Mouse (Mus musculus) frontal cortex, postnatal 14 days (tissue): ENCODE data around the gene Naa50.
A peak's percentile ranks its signal among the peaks of the same experiment; 100 is the strongest.

Experiments used
- DNase-seq, 2 experiments: peaks; one replicate each; pipeline ENCODE4 v3.0.0; 2022; ENCODE audit warnings: low spot score in 2 of 2

The Naa50 gene

DNA sequence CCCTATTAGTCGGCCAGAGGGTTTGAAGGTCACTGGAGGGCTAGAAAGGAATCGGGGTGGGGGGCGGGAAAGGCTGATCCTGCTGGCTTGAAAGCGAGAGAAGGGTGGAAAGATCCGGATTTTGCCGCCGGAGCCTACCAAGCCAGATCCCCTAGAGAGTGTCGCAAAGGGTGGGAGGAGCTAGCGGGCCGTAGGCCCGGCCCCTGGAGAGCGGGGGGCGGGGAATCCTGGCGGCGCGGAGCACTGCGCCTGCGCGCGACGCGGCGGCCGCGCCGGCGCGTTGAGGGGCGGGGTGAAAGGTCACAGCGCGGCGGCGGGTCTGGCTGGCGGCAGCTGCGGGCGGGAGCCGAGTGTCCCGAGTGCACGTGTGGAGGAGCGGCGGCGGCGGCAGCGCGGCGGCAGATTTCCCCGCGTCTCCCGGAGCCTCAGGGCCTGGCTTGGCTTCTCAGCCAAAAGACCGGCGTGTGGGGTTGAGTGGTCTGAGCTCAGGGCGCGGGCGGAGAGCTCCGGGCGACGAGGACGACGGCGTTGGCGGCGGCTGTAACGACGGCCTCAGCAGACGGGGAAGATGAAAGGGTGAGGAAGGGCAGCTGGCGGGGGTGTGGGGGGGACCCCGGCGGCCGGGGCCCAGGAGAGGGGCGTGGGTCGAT, at the start of gene Naa50, which contains the start of gene Atp6v1a:
Gene Naa50, plus strand, starts transcription at position 295 of the 650 bp plus-strand sequence.
Gene Atp6v1a, minus strand, starts transcription at position 170 of the 650 bp plus-strand sequence.
- DNase-seq, result peak; percentile 86 to 89

DNA sequence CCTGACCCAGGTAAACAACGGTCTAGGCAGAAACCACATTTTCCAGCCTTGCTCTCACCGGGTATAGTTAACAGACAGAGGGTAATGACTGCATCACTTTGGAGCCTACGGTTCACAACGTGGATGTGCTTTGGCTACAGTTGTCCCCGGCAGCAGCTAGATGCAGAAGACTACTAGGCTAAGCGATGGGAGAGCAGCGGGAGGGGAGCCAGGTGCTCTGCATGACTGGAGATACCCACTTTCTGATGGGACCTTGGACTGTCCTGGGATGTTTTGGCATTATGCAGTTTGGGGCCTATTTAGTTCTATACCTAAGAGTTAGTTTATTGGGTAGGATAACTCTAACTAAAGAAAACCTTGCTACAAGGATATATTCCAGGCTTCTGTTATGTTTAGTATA, 40.3 kb upstream of the Naa50 start:
- no peak for DNase-seq

DNA sequence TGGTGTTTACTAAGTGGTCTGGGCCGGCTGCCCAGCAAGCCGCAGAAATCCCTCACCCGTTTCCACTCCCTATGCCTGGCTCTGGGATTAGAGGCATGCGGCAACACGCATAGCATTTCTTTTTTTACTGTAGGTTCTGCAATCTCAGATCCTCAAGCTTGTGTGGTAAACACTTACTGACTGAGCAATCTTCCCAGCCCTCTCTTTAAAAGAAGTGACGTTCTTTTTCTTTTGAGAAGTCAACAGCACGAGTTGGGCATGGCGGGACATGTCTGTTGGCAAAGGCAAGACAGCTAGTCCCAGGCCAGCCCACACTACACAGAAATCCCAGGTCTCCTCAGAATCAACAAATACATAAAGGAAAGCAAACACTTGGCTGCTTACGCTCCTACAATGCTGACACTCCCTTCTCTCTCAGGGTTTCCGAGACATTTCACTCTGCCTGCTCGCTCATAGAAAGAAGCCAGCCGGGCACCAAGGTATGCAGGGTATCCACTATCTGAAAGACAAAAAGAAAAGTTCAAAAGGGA, 38.4 kb upstream of the Naa50 start:
- no peak for DNase-seq

DNA sequence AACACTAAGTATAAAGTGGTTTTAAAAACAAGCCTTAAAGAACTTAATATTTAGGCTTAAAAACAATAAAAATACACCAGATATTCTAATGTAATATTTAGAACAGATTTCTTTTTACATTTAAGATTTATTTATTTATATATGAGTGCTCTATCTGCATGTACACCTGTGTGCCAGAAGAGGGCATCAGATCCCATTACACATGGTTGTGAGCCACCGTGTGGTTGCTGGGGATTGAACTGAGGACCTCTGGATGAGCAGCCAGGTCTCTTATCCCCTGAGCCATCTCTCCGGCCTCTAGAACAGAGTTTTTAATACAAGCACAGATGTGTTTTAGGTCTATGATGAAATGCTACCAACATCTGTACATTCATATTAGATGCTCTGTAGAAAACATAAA, 36.7 kb upstream of the Naa50 start:
- DNase-seq, result no peak

DNA sequence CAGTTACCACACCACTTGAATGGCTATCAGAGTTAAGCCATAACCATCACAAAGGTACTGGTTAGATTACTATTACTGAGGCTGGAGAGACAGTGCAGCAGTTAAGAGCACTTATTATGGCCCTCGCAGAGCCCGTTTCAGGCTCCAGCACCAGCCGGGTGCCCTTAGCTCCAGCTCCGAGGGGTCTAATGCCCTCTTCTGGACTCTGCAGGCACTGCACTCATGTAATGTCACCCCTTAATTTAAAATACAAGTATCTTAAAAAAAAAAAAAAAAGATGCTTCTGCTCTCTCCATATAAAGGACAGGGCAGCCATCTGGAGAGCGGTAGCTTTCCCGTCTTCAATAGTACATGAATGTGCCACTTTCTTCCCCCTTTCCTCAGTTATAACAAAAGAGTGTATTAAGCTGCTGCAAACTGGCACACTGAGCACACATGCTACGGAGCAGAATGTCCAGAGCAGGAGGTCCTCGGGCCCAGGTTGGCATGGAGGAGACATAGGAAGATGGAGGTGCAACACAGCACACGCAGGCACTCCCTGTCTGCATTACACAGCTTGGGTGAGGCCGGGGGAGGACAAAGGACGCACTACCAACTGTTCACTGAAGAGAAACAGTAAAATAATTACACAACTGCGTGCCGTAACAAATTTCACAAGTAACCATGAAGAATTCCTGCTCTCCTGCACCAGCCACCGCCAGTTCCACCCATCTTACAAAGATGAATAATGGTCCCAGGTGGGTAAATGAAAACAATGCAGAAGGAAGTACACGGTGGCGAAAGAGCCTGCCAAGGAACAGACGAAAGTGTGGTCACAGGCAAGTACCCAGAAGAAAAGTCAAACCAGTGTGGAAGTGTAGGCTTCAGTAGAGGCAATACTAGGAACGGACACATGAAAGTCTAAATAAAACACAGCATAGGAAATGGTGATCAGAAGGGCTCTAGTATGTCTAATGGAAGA, 35.5 kb upstream of the Naa50 start:
- no peak for DNase-seq

DNA sequence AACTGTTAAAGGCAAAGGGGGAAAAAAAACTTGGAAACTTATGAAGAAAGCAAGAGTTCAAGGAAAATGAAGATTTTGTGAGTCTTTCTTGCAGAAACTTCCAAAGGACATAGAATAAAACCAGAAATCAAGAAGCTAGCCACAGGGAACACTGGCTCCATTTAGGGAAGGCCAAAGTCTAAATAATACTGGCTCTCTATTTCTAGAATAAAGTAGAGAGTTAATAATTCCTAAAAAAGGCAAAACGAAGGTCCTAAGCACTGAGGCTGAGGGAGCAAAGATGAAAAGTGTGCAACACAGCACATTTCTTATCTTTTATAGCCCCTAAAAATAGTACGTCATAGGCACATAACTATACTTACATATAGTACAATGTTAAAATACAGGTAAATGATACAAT, 34.4 kb upstream of the Naa50 start:
- DNase-seq, result no peak

DNA sequence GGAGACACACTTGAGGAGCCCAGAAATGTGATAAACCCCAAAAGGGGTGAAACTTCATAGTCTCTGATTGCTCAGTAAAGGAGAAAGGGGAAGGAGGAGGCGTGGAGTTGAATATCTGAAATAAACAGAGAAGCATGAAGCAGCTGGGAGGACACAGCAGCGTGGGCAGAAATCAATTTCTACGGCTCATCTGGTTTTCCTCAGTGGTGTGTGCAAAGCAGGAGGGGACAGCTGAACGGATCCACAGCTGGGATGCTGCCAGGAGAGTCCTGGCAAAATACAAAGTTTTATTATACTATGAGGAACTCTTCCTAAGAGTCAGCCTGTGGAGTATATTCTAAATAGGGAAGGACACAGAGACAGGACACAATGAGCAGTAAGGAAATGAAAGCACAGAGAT, 30.6 kb upstream of the Naa50 start:
- no peak for DNase-seq

DNA sequence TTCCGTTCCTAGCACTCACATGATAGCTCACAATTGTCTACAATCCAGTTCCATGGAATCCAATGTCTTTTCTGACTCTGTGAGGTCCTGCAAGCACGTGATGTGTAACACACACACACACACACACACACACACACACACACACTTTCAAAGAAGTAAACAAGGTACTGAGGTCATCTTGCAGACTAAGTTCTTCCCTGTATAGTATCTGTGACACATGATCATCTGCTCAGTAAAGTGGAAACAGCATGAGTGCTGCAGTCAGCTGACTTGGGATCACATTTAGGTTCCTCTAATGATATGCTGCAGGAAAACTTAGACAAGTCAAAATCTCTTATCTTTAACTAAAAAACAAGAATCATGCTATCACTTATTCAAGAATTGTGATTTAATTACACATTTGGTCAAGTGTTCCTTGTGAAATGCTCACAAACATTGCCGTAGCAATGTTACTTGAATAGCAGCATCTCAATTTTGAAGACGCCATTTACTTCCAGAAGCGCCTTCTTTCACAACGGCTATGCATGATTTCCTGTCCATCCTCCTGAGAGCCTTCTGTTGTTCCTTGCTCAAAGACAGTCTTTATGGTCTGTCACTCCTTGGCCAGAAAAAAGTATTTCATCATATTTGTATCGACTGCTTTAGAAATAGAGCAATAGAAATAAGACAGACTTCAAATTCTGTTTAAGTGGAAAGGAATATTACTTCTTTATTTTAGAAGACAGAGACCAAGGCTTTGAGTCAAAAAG, 19.7 kb upstream of the Naa50 start:
- no peak for DNase-seq

DNA sequence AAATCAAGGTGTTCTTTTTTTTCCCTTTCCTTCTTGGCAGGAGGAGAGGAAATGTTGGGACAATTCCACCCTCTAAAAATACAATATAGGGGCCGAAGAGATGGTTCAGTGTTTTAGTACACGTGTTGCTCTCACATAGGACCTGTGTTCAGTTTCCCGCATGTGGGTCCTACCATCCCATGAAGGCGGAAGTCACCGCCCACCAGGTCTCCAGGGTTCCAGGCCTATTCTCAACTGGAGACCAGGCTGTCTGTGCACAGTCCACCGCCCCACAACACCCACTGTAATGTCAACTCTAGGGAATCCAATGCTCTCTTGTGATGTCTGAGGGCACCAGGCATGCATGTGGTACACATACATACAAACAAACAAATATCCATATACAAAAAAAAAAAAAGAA, 17.5 kb upstream of the Naa50 start:
- DNase-seq, result no peak

DNA sequence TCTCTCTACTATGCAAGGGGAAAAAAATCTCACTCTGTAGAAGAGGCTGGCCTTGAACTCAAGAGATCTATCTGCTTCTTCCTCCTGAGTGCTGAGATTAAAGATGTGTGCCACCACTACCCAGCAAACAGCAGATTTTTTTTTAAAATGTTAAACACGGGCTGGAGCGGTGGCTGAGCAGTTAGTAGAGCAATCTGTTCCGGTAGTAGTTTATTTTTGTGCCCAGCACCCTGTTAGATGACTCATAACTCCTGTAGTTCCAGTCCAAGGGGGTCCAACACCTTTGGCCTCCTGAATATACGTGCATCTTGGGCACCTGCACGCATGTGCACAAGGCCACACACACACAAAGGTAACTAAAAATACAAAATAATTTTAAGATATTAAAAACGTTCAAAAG, 17.1 kb upstream of the Naa50 start:
- no peak for DNase-seq

DNA sequence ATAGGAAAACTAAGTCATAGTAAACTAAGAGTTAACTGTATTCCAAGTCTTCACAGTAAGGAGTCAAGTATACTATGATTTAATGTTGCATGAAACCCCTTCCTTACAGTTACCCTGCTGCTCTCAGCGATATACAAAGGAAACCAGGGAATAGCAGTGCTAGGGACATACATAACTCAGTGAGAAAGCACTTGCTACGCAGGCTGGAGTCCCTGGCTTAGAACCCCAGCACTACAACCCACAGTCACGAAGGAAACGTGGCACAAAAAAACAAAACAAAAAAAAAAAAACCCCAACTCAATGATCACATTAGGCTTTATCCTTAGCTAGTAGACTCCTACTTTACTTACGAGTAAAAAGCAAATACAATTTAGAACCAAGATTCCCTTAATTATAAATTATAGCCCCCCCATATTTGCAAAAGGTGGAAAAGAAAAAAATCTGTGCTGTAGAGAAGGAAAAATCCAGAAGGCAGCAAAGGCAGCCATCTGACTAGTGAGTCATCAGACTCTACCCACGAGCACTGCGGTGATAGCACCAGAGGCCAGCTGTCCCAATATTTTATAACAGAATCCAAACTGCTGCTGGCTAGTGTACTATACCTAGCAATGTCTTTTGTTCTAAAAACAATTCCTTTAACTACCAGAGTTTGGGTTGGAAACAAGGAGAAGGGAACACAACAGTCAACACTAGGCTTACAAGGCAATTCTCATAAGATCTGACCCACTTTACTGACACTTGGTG, 16.5 kb upstream of the Naa50 start:
- no peak for DNase-seq

DNA sequence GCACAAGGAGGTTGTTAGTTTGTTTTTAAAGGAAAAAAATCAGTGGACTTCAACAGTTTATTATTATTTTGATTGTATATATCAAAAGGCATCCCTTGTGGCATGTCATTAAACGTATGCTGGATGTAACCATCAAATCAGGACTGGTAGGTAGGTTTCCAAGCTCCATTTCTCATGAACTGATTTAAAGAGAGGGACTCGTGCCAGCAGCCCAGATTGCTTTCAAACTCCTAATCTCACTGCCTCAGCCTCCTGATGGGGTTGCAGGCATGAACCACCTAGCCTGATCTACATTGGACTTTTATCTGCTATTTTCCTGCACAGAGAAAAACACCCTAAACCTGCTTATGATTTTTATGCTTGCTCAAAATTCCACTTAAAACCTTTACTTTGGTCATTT, 15.8 kb upstream of the Naa50 start:
- no peak for DNase-seq

DNA sequence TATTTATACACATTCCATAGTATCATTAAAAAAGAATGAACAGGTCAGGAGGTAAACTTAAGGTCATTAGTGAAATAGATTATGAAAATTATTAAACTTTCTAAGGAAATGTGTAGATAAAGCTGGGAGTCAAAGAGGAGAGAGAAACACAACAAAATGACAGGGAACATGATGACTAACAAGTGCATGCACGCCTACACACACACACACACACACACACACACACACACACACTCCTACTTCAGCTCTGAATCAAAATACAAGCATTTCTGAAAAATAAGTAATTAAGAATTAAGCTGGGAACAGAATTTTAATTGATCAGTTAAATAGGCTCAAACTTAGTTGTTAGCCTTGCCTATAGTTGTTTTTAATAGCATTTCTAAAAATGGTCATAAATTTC, 14.9 kb upstream of the Naa50 start:
- DNase-seq, result no peak

DNA sequence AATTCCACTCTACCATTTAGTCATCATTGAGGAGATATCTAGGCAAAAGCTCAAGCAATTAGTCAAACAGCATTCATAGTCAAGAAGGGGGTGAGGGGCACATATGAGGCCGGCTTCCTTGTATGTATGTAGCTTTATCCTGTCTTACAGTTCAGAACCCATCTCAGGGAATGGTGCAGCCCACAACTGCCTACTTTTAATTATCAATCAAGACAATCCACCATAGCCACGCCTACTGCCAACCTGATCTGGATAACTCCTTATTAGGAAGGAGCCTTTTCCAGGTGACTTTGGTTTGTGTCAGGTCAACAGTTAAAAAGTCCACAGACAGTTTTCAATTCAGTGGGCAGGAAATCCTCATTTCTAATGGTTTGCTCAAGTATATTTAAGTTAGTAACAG, 14.2 kb upstream of the Naa50 start:
- DNase-seq, result no peak

DNA sequence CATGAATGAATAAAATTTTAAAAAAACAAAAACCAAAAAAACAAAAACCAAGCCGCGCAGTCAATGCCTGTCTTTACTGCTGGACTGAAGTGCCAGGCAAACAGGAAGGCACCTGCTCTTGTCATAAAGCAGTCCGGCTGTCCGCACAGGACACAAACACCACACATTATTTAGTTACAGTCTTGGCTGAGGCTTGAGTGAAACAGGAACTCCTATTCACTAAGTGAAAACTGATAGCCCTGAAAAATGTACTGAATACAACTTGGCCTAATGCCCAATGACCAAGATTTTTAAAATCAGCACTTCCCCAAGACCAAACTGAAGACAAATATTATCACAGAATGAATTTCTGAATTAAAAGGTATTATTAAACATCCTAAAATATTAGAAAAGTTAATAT, 13.2 kb upstream of the Naa50 start:
- no peak for DNase-seq

DNA sequence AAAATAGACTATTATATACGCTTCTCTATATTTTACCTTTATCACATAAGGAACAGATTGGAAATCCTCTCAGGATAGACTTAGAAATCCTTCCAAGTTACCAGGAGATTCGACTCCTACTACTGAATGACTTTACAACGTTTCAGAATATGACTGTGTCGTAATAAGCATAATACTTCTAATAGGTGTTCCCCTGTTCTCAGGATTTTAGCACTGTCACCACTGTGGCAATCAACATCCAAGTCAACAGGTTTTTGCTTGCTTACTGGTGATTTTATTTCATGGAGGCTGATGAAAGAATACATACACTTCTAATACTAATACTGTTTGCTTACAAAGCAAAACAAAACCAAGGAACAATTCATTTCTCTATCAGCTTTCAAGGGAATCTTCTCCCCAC, 7.3 kb upstream of the Naa50 start:
- DNase-seq, result no peak

DNA sequence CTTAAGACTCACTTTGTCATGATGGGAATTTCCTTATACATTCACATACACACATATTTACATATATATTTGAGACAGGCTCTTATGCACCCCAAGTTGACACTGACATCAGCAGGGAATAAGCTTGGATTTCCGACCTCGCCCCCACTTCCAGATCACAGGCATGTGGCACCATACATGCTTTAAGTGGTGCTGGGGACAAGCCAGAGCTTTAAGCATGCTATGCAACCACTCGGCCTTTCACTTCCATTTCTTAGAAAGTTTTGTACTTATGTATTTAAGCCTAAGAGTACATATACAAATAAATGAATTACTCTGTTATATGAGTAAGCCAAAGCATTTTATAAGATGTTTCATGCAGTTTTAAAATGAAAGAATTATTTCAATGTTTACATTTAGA, 6.4 kb upstream of the Naa50 start:
- DNase-seq, result no peak

DNA sequence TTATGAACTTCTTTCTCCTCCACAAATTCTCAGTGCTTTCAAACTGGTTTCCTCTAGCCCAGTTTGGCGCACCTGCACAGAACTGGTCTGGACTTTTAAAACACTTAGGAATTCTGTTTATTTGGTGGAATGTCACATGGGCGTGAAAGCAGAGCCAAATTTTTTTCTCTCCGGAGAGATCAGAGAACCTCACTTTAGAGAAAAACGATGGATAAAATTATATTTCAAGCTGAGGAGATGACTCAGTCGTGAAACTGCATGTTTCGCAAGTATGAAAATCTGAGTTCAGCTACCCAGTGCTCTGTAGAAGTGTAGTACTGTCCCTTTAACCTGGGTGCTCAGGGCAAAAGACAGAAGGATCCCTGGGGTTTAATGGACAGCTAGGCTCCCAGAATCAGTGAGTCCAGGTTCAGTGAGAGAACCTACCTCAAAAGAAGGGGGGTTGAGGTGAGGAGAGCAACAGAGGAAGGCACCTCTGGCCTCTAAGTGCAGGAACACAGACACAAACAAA, 3.1 kb upstream of the Naa50 start:
- DNase-seq, result no peak

DNA sequence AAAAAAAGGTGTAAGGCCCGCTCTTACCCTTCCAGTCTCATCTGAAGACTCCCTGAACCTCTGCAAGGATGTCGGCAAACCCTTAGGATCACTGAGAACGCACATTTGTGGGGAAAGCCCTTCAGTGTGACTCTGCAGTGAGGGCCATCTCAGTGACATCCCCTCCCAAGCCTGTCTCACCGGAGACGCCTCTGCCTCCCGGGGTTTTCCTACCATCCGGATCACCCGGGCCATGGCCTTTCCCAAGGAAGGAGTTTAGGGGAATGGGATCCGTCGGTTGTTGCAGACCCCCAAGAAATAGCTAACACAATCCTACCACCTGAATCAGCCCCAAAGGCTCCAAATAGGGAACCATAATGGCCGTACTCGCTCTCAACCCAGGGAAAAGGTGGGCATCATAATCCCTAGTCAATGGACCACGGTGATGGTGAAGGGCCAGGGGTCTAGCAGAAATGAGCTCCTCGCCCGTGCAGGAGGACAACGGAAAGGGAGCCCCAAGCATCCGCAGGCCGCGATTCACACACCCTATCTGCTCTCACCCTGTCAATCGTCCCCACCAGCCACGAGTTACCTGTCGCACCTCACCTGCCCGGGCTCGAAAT, 1.2 kb upstream of the Naa50 start:
- DNase-seq, result peak in 1 of 2 experiments; percentile 23

DNA sequence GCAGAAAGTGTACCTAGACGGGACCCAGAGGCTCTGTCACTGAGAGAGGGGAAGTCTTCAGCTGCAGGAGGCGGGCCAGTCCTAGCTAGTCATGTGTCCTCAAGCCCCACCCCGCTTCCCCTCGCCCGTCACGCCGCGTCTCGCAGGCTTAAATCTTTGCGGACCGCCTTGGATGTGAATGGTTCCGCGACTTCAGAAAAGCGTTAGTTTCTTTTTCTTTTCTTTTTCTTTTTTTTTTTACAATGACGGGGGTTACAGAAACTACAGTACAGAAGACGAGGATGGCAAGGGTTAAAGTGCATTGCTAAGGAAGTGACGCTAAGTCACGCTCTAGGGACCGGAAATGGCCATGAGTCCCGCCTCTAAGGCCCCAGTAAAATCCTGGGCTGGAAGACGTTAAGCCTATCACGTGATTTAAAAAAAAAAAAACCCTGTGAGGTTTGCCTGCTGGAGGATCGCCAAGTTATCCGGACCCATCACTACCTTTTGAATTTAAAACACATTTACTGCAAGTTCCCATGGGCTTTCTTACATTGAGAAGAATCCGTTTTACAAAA, 573 bp upstream of the Naa50 start:
- DNase-seq, result peak; percentile 86 to 87
